In genomic region chr5:142509141-142510060, GRCm38 (mm10) we compare ENCODE assay signal across 9 mouse cellular contexts. TPM values are rescaled to one million over a fixed set of nuclear protein-coding genes. Genes with fewer than 3 reads are reported as not detected.
DNase-seq lines count a peak whose midpoint lies in the region; ATAC-seq and TF ChIP-seq lines count a peak whose summit lies in the region.
"Had no signal": no experiment of that assay in that cellular context is flagged by ENCODE, and none has a peak within 500 bp of the region (broad histone marks: within the 10 kb centered on the region; RNA-seq: fewer than 3 reads in every experiment).

No protein-coding gene starts in this region.

- no peak for TF ChIP-seq CTCF in heart, adult 2 months (IDR thresholded peaks at IDR 0.05)

- TF ChIP-seq EP300 in heart, adult 2 months (IDR thresholded peaks at IDR 0.05; ENCODE audit: insufficient read depth, low read depth, low read length): no peak

- H3K9ac ChIP-seq in heart, adult 2 months (ENCODE audit: low read depth, low read length): no peak overlapping the region
- H3K9ac ChIP-seq in embryonic facial prominence, embryonic 15.5 days: no peak overlapping the region
- no peak overlapping the region for H3K9ac ChIP-seq in intestine, embryonic 14.5 days (ENCODE audit: low read length)
- H3K9ac ChIP-seq in midbrain, embryonic 15.5 days: peak overlapping the region; percentile 51

- no peak for ATAC-seq in embryonic facial prominence, embryonic 15.5 days (ENCODE audit: insufficient number of reproducible peaks, low FRiP score, low TSS enrichment, low read depth)
- 0 out of 2 replicates have a peak, but pooled peaks have one; percentile 17 for ATAC-seq in intestine, embryonic 14.5 days (replicated peaks; ENCODE audit: low FRiP score, low TSS enrichment, low read depth)
- ATAC-seq in midbrain, embryonic 15.5 days (replicated peaks): peak; percentile 64
- ATAC-seq in granulocyte monocyte progenitor cell, adult 5-6 weeks (replicated peaks; ENCODE audit: poor library complexity, severe bottlenecking): no peak

- no peak overlapping the region for H3K4me3 ChIP-seq in heart, adult 2 months
- H3K4me3 ChIP-seq in embryonic facial prominence, embryonic 15.5 days (replicated peaks): no peak overlapping the region
- no peak overlapping the region for H3K4me3 ChIP-seq in intestine, embryonic 14.5 days (ENCODE audit: low read depth, low read length)
- peak overlapping the region; percentile 25 for H3K4me3 ChIP-seq in midbrain, embryonic 15.5 days

- H3K79me2 ChIP-seq in heart, adult 2 months (replicated peaks; ENCODE audit: control insufficient read depth, insufficient read depth, low read length): no peaks in the 10 kb centered on the region

- no peaks in the 10 kb centered on the region for H3K9me3 ChIP-seq in embryonic facial prominence, embryonic 15.5 days (replicated peaks)
- H3K9me3 ChIP-seq in intestine, embryonic 14.5 days (ENCODE audit: control insufficient read depth, low read length): no peaks in the 10 kb centered on the region
- no peaks in the 10 kb centered on the region for H3K9me3 ChIP-seq in midbrain, embryonic 15.5 days

- peak in 1 of 2 experiments; percentile 38 for DNase-seq in heart, adult 2 months
- DNase-seq in heart, postnatal 4 days: no peak
- no peak for DNase-seq in intestine, embryonic 14.5 days (ENCODE audit: low spot score)
- DNase-seq in adrenal gland, adult 18-20 months (ENCODE audit: low spot score in 2 of 2): no peak
- DNase-seq in layer of hippocampus, postnatal 14 days (ENCODE audit: low spot score in 2 of 2): no peak

- no peaks in the 10 kb centered on the region for H3K4me1 ChIP-seq in heart, adult 2 months (ENCODE audit: control insufficient read depth, insufficient read depth, low read length)
- H3K4me1 ChIP-seq in embryonic facial prominence, embryonic 15.5 days: peaks cover 12% of the 10 kb centered on the region
- peaks cover 7% of the 10 kb centered on the region; the same call in 1 of the 2 replicates for H3K4me1 ChIP-seq in intestine, embryonic 14.5 days (replicated peaks; ENCODE audit: control insufficient read depth, insufficient read depth, low read length)
- peaks cover 25% of the 10 kb centered on the region for H3K4me1 ChIP-seq in midbrain, embryonic 15.5 days

- no peaks in the 10 kb centered on the region for H3K27me3 ChIP-seq in heart, adult 2 months (ENCODE audit: control insufficient read depth, insufficient read depth, low read length)
- H3K27me3 ChIP-seq in embryonic facial prominence, embryonic 15.5 days: no peaks in the 10 kb centered on the region
- H3K27me3 ChIP-seq in intestine, embryonic 14.5 days (replicated peaks; ENCODE audit: control insufficient read depth, insufficient read depth, low read length): no peaks in the 10 kb centered on the region
- no peaks in the 10 kb centered on the region for H3K27me3 ChIP-seq in midbrain, embryonic 15.5 days (replicated peaks)

- H3K27ac ChIP-seq in heart, adult 2 months: peak overlapping the region; percentile 49; the same call in 1 of the 2 replicates
- H3K27ac ChIP-seq in embryonic facial prominence, embryonic 15.5 days (replicated peaks): no peak overlapping the region
- peak overlapping the region; percentile 3; the same call in 1 of the 2 replicates for H3K27ac ChIP-seq in intestine, embryonic 14.5 days (ENCODE audit: low read depth)
- H3K27ac ChIP-seq in midbrain, embryonic 15.5 days: peak overlapping the region; percentile 85

- WGBS in heart, adult 2 months: 33% methylated on average over 15 of the region's 15 CpGs
- 16% methylated on average over 15 of the region's 15 CpGs for WGBS in embryonic facial prominence, embryonic 15.5 days
- WGBS in intestine, embryonic 14.5 days: 24% methylated on average over 15 of the region's 15 CpGs
- 5% methylated on average over 15 of the region's 15 CpGs for WGBS in midbrain, embryonic 15.5 days

- intact Hi-C loops in heart, adult 2 months (cut with DNase I): no loop called here

- TF ChIP-seq POLR2A in heart, adult 2 months (IDR thresholded peaks at IDR 0.05; ENCODE audit: insufficient read depth, low read depth, low read length): no peak

- peak overlapping the region; percentile 18; the same call in 1 of the 2 replicates for H3K4me2 ChIP-seq in embryonic facial prominence, embryonic 15.5 days (replicated peaks)
- peak overlapping the region; percentile 24; the same call in 1 of the 2 replicates for H3K4me2 ChIP-seq in intestine, embryonic 14.5 days (ENCODE audit: low read length)
- H3K4me2 ChIP-seq in midbrain, embryonic 15.5 days: peak overlapping the region; percentile 52

- H3K36me3 ChIP-seq in heart, adult 2 months (ENCODE audit: control insufficient read depth, insufficient read depth, low read length): no peaks in the 10 kb centered on the region
- no peaks in the 10 kb centered on the region for H3K36me3 ChIP-seq in embryonic facial prominence, embryonic 15.5 days
- no peaks in the 10 kb centered on the region for H3K36me3 ChIP-seq in intestine, embryonic 14.5 days (ENCODE audit: control insufficient read depth, insufficient read depth, low read length)
- no peaks in the 10 kb centered on the region for H3K36me3 ChIP-seq in midbrain, embryonic 15.5 days (replicated peaks)

RNA-seq across cellular contexts. Expression of gene Papolb, which starts 20.5 kb away (rescaled TPM):
- total RNA-seq in heart, adult 2 months (2021): under 1 TPM in 1 of 2 experiments, not detected in 1; 0.10 TPM
- 0.04 and 0.09 TPM in 2 replicates for polyA plus RNA-seq in heart, adult 2 months (2012; rRNA removed)
- under 1 TPM; 0.18 to 0.19 TPM for total RNA-seq in heart, postnatal 4 days (2021)
- polyA plus RNA-seq in embryonic facial prominence, embryonic 15.5 days (2015; fragmentation: Nextera tagmentation; extraction: Ambion mirVana): 0.05 and 0.13 TPM in 2 replicates
- 0.04 and 0.15 TPM in 2 replicates for polyA plus RNA-seq in intestine, embryonic 14.5 days (2014; fragmentation: Nextera tagmentation; extraction: Ambion mirVana)
- 0.26 and 0.29 TPM in 2 replicates for polyA plus RNA-seq in midbrain, embryonic 15.5 days (2015; fragmentation: Nextera tagmentation; extraction: Ambion mirVana)
- not detected in 2 replicates for total RNA-seq in granulocyte monocyte progenitor cell, adult 5-6 weeks (2014; fragmentation: Nextera tagmentation)
- not detected in 2 replicates for total RNA-seq in granulocyte monocyte progenitor cell, adult 5-6 weeks (2017)
- under 1 TPM; 0.10 TPM for total RNA-seq in adrenal gland, adult 18-20 months (2021)
- under 1 TPM; 0.38 to 0.85 TPM for total RNA-seq in layer of hippocampus, postnatal 14 days (2021)
- total RNA-seq: liver, adult 2 months had no signal
- polyA plus RNA-seq: liver, adult 2 months had no signal

RNA-seq across cellular contexts. Expression of gene Radil, which starts 41.5 kb away (rescaled TPM):
- total RNA-seq in heart, adult 2 months (2021): 1 to 10 TPM; 1.7 to 2.3 TPM
- 2.2 and 3.3 TPM in 2 replicates for polyA plus RNA-seq in heart, adult 2 months (2012; rRNA removed)
- total RNA-seq in heart, postnatal 4 days (2021): 1 to 10 TPM; 3.7 to 5.6 TPM
- 6.9 and 7.9 TPM in 2 replicates for polyA plus RNA-seq in embryonic facial prominence, embryonic 15.5 days (2015; fragmentation: Nextera tagmentation; extraction: Ambion mirVana)
- polyA plus RNA-seq in intestine, embryonic 14.5 days (2014; fragmentation: Nextera tagmentation; extraction: Ambion mirVana): 2.4 and 2.5 TPM in 2 replicates
- 24.8 and 27.6 TPM in 2 replicates for polyA plus RNA-seq in midbrain, embryonic 15.5 days (2015; fragmentation: Nextera tagmentation; extraction: Ambion mirVana)
- total RNA-seq in granulocyte monocyte progenitor cell, adult 5-6 weeks (2014; fragmentation: Nextera tagmentation): not detected in 2 replicates
- total RNA-seq in granulocyte monocyte progenitor cell, adult 5-6 weeks (2017): not detected in 2 replicates
- 1 to 10 TPM; 3.4 to 5.4 TPM for total RNA-seq in adrenal gland, adult 18-20 months (2021)
- total RNA-seq in layer of hippocampus, postnatal 14 days (2021): 10 to 100 TPM; 12.8 to 13.4 TPM
- total RNA-seq: liver, adult 2 months had no signal
- polyA plus RNA-seq: liver, adult 2 months had no signal

RNA-seq across cellular contexts. Expression of gene Ap5z1, which starts 45.7 kb away (rescaled TPM):
- 1 to 10 TPM; 5.4 to 6.4 TPM for total RNA-seq in heart, adult 2 months (2021)
- polyA plus RNA-seq in heart, adult 2 months (2012; rRNA removed): 13.0 and 23.6 TPM in 2 replicates
- total RNA-seq in heart, postnatal 4 days (2021): 1 to 10 TPM; 6.0 to 8.2 TPM
- polyA plus RNA-seq in embryonic facial prominence, embryonic 15.5 days (2015; fragmentation: Nextera tagmentation; extraction: Ambion mirVana): 9.9 and 11.8 TPM in 2 replicates
- 10.5 and 12.3 TPM in 2 replicates for polyA plus RNA-seq in intestine, embryonic 14.5 days (2014; fragmentation: Nextera tagmentation; extraction: Ambion mirVana)
- 13.7 and 14.2 TPM in 2 replicates for polyA plus RNA-seq in midbrain, embryonic 15.5 days (2015; fragmentation: Nextera tagmentation; extraction: Ambion mirVana)
- 18.2 and 23.9 TPM in 2 replicates for total RNA-seq in granulocyte monocyte progenitor cell, adult 5-6 weeks (2014; fragmentation: Nextera tagmentation)
- 5.7 and 6.3 TPM in 2 replicates for total RNA-seq in granulocyte monocyte progenitor cell, adult 5-6 weeks (2017)
- 10 to 100 TPM; 15.4 to 18.1 TPM for total RNA-seq in adrenal gland, adult 18-20 months (2021)
- 10 to 100 TPM; 18.3 to 19.1 TPM for total RNA-seq in layer of hippocampus, postnatal 14 days (2021)

Comparison
In these comparisons a context has a peak if more than half of its experiments do, and no peak if none do; other contexts are left out.
1. ATAC-seq: peak in intestine, embryonic 14.5 days (single experiment) and midbrain, embryonic 15.5 days (single experiment); none in embryonic facial prominence, embryonic 15.5 days (single experiment) and granulocyte monocyte progenitor cell, adult 5-6 weeks (single experiment).
2. Peak in every context shown above with its lines, with median percentiles within 50 percentile points of each other: H3K4me2 ChIP-seq.